Mouse (Mus musculus) heart, embryonic 16.5 days (tissue): ENCODE results near the gene Gmfg. TPM values are rescaled to one million over a fixed set of nuclear protein-coding genes. Genes with fewer than 3 reads are reported as not detected.

ENCODE experiments used
- ATAC-seq: fragments of 200-750 bp; cut with Nextera tagmentation; replicated peaks from 2 replicates; pipeline ENCODE4 v1.8.0; 2017; ENCODE audit warnings: moderate number of reproducible peaks; ENCODE audit not compliant: insufficient read depth, low FRiP score; ENCODE audit errors: extremely low read depth
- H3K27ac ChIP-seq: fragments of 300-500 bp; sonication (generic); 2 replicates; pipeline ENCODE4 v1.5.1; 2014; ENCODE audit warnings: mild to moderate bottlenecking, low read length, control low read depth, moderate library complexity
- H3K27me3 ChIP-seq: fragments of 300-500 bp; sonication (generic); 2 replicates; pipeline ENCODE4 v1.6.1; 2014; ENCODE audit warnings: low read length, mixed read lengths; ENCODE audit not compliant: control insufficient read depth, insufficient read depth
- H3K36me3 ChIP-seq: fragments of 300-500 bp; sonication (generic); 2 replicates; pipeline ENCODE4 v1.6.1; 2014; ENCODE audit not compliant: control insufficient read depth, insufficient read depth
- H3K4me1 ChIP-seq: fragments of 300-500 bp; sonication (generic); 2 replicates; pipeline ENCODE4 v1.6.1; 2014; ENCODE audit warnings: low read length, mixed read lengths; ENCODE audit not compliant: control insufficient read depth, insufficient read depth
- H3K4me2 ChIP-seq: fragments of 300-500 bp; sonication (generic); 2 replicates; pipeline ENCODE4 v1.6.1; 2014; ENCODE audit warnings: low read depth, mild to moderate bottlenecking, control low read depth, low read length
- H3K4me3 ChIP-seq: fragments of 300-500 bp; sonication (generic); 2 replicates; pipeline ENCODE4 v1.5.1; 2014; ENCODE audit warnings: mild to moderate bottlenecking, control low read depth, low read length
- H3K9ac ChIP-seq: fragments of 300-500 bp; sonication (generic); 2 replicates; pipeline ENCODE4 v1.6.1; 2014; ENCODE audit warnings: low read length, control low read depth
- H3K9me3 ChIP-seq: fragments of 300-500 bp; sonication (generic); replicated peaks from 2 replicates; pipeline ENCODE4 v1.6.1; 2016; ENCODE audit warnings: low read length; ENCODE audit not compliant: control insufficient read depth
- WGBS: fragments of 180-500 bp; shearing (Covaris S2); extraction: QIAGEN DNeasy Blood & Tissue Kit; methylation state at CpG from one replicate; pipeline ENCODE4 v1.1.7; 2014; 5-methylcytosine and 5-hydroxymethylcytosine counted together
- polyA plus RNA-seq: library from polyadenylated mRNA; unstranded; fragments of >200 nt; fragmentation: Nextera tagmentation; extraction: Ambion mirVana; gene quantifications from 2 replicates; pipeline ENCODE4 v1.2.1, GENCODE M21; 2015

Gmfg gene
- polyA plus RNA-seq, 1 experiment from 2014 or later: 32.7 TPM

GRCm38 (mm10) chr7:28444344-28444974 lies 7.2 kb downstream of the Gmfg start:
- Histone ChIP-seq H3K27ac (no peak overlapping the region), H3K36me3 (no peaks in the 10 kb centered on the region), H3K9me3 (no peaks in the 10 kb centered on the region), H3K4me3 (no peak overlapping the region), H3K4me1 (peaks cover 2% of the 10 kb centered on the region; the same call in 1 of the 2 replicates), H3K4me2 (no peak overlapping the region), H3K9ac (no peak overlapping the region), H3K27me3 (0 out of 2 replicates have a peak, but pooled peaks cover 3% of the 10 kb centered on the region)
- ATAC-seq: no peak
- 77% methylated on average over 13 of the region's 13 CpGs for WGBS

- WGBS: 9% methylated on average over 12 of the region's 12 CpGs
- no peak for ATAC-seq
- peaks cover 2% of the 10 kb centered on the region; the same call in 1 of the 2 replicates for H3K4me1 ChIP-seq
- H3K4me3 ChIP-seq: no peak overlapping the region
- H3K27ac ChIP-seq: no peak overlapping the region
- H3K4me2 ChIP-seq: no peak overlapping the region
- no peaks in the 10 kb centered on the region for H3K36me3 ChIP-seq
- no peak overlapping the region for H3K9ac ChIP-seq
- 0 out of 2 replicates have a peak, but pooled peaks cover 3% of the 10 kb centered on the region for H3K27me3 ChIP-seq
- no peaks in the 10 kb centered on the region for H3K9me3 ChIP-seq
Observed at GRCm38 (mm10) chr7:28446446-28446845, 9.2 kb downstream of the Gmfg start.

GRCm38 (mm10) chr7:28447101-28447830 lies 10.0 kb downstream of the Gmfg start:
- H3K27ac ChIP-seq: no peak overlapping the region
- H3K9me3 ChIP-seq: no peaks in the 10 kb centered on the region
- H3K4me1 ChIP-seq: peaks cover 2% of the 10 kb centered on the region; the same call in 1 of the 2 replicates
- no peak overlapping the region for H3K4me2 ChIP-seq
- no peak for ATAC-seq
- WGBS: 29% methylated on average over 12 of the region's 12 CpGs
- 0 out of 2 replicates have a peak, but pooled peaks cover 3% of the 10 kb centered on the region for H3K27me3 ChIP-seq
- no peaks in the 10 kb centered on the region for H3K36me3 ChIP-seq
- H3K4me3 ChIP-seq: no peak overlapping the region
- no peak overlapping the region for H3K9ac ChIP-seq

GRCm38 (mm10) chr7:28447865-28448820 lies 10.9 kb downstream of the Gmfg start:
- H3K27ac ChIP-seq: no peak overlapping the region
- no peak overlapping the region for H3K4me2 ChIP-seq
- WGBS: 66% methylated on average over 13 of the region's 13 CpGs
- H3K27me3 ChIP-seq: 0 out of 2 replicates have a peak, but pooled peaks cover 3% of the 10 kb centered on the region
- ATAC-seq: no peak
- H3K36me3 ChIP-seq: no peaks in the 10 kb centered on the region
- no peak overlapping the region for H3K4me3 ChIP-seq
- H3K9me3 ChIP-seq: no peaks in the 10 kb centered on the region
- H3K9ac ChIP-seq: no peak overlapping the region
- peaks cover 2% of the 10 kb centered on the region; the same call in 1 of the 2 replicates for H3K4me1 ChIP-seq

GRCm38 (mm10) chr7:28451531-28452360 lies 14.5 kb downstream of the Gmfg start, which contains the start of gene Lrfn1:
TSS of gene Lrfn1 (plus strand) at chr7:28451980.
- WGBS: 1% methylated on average over 53 of the region's 97 CpGs
- Histone ChIP-seq H3K36me3 (no peaks in the 10 kb centered on the region), H3K9me3 (no peaks in the 10 kb centered on the region), H3K4me3 (peak within 1 kb of the TSS; percentile 83), H3K27ac (no peak within 1 kb of the TSS), H3K4me2 (peak within 1 kb of the TSS; percentile 100), H3K27me3 (no peaks in the 10 kb centered on the region), H3K9ac (peak within 1 kb of the TSS; percentile 86), H3K4me1 (peaks cover 2% of the 10 kb centered on the region; the same call in 1 of the 2 replicates)
- peak; percentile 47 for ATAC-seq

- Histone ChIP-seq H3K9ac (peak overlapping the region; percentile 86), H3K36me3 (no peaks in the 10 kb centered on the region), H3K27ac (no peak overlapping the region), H3K27me3 (no peaks in the 10 kb centered on the region), H3K4me1 (no peaks in the 10 kb centered on the region), H3K9me3 (no peaks in the 10 kb centered on the region), H3K4me3 (peak overlapping the region; percentile 83), H3K4me2 (peak overlapping the region; percentile 100)
- 3% methylated on average over 24 of the region's 24 CpGs for WGBS
- no peak for ATAC-seq
Observed at GRCm38 (mm10) chr7:28452361-28453005, 15.2 kb downstream of the Gmfg start.

- no peak overlapping the region for H3K27ac ChIP-seq
- H3K27me3 ChIP-seq: no peaks in the 10 kb centered on the region
- no peak for ATAC-seq
- no peak overlapping the region for H3K4me3 ChIP-seq
- no peaks in the 10 kb centered on the region for H3K4me1 ChIP-seq
- WGBS: 93% methylated on average over 5 of the region's 5 CpGs
- H3K9ac ChIP-seq: no peak overlapping the region
- peaks cover 14% of the 10 kb centered on the region for H3K36me3 ChIP-seq
- H3K4me2 ChIP-seq: no peak overlapping the region
- 0 out of 2 replicates have a peak, but pooled peaks cover 3% of the 10 kb centered on the region for H3K9me3 ChIP-seq
Observed at GRCm38 (mm10) chr7:28460361-28460760, 23.1 kb downstream of the Gmfg start.

GRCm38 (mm10) chr7:28462769-28463168 lies 25.5 kb downstream of the Gmfg start:
- Histone ChIP-seq H3K4me1 (peaks cover 6% of the 10 kb centered on the region), H3K4me2 (no peak overlapping the region), H3K36me3 (peaks cover 14% of the 10 kb centered on the region), H3K27ac (no peak overlapping the region), H3K9ac (no peak overlapping the region), H3K4me3 (no peak overlapping the region), H3K27me3 (peaks cover 12% of the 10 kb centered on the region), H3K9me3 (0 out of 2 replicates have a peak, but pooled peaks cover 3% of the 10 kb centered on the region)
- 88% methylated on average over 2 of the region's 2 CpGs for WGBS
- no peak for ATAC-seq
